Mouse (Mus musculus) layer of hippocampus, postnatal 36 days (tissue): ENCODE measurements at regions not wholly inside any gene's neighbourhood (a gene's known extent, or its start where the extent isn't known, plus 50 kb on each side); places are given as distances from the start of the nearest gene placed in this dataset.
A peak's percentile ranks its signal among the peaks of the same experiment; 100 is the strongest.
"Not testable (repeated sequence)": the region's sequence is repeated elsewhere in the genome, so short reads cannot be mapped to it uniquely, and the experiment has no call there.

Experiments
- DNase-seq, 2 experiments: peaks; one replicate each; pipeline ENCODE4 v3.0.0; 2022

DNA sequence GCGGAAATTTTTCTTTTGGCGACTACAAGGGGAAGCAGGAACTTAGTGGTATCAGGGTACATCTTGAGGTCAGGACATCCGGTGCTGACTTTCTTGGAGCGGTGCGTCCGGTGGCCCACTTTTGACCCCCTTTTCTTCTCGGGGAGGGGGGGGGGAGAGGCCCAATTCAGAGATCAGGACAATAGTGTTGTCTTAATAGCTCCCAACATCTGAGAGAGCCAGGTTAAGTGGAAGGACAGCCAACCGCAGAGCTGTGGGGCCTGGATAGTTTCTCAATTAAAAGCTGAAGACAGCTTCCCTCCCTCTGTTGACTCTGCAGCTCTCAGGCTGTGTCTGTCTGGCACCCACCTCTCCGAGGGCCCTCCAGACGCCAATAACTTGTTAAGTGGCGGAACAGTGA, 125.8 kb upstream of the A430005L14Rik start:
- not testable (repeated sequence) for DNase-seq

DNA sequence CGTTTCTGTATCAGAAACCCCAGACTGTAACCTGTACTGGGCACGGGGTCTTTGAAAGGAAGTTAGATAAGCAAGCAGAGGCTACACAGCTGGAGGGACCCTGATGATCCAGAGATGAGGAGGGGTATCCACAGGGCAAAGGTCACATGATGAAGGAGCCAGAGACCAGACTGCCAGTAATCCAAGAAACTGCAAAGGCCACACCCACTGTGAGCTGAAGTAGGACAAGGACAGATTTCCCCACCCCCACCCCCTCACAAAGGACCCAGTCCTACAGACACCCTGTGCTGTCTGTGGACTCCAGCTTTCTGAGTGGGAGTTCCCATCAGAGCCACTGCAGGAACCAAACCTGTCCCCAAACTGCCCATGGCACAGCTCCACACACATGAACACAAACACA, 124.9 kb upstream of the A430005L14Rik start:
- no peak for DNase-seq

DNA sequence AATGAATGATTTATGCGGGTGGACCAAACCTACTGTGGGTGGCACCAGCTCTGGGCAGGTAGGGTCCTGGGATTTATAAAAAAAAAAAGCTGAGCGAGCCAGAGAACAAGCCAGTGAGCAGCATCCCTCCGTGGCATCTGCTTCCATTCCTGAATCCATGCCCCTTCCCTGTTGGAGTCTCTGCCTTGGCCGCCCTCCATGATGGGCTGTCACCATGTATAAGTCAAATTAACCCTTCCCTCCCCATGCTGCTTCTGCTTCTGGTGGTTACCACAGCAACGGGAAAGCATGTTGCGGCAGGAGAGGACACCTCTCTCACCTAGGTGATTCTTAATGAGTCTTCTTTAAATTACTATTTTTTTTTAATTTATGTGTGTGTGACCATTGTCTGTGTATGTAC, 112.3 kb upstream of the A430005L14Rik start:
- DNase-seq = no peak

DNA sequence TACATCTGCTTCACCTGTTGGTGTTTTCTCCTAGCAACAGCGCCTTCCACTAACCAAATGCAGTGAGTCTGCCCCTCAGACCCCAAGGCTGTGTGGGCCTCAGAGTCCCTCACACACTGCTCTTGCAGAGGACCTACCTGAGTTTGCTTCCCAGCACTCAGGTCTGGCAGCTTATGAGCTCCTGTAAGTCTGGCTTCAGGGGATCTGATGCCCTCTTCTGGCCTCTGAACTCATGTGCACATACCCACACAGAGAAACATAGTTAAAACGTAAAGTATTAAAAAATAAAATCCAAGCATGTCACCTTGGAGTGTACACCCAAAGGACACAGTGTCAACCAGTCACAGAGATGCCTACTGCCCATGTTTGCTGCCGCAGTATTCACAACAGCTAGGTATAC, 108.8 kb upstream of the A430005L14Rik start:
- DNase-seq = no peak

DNA sequence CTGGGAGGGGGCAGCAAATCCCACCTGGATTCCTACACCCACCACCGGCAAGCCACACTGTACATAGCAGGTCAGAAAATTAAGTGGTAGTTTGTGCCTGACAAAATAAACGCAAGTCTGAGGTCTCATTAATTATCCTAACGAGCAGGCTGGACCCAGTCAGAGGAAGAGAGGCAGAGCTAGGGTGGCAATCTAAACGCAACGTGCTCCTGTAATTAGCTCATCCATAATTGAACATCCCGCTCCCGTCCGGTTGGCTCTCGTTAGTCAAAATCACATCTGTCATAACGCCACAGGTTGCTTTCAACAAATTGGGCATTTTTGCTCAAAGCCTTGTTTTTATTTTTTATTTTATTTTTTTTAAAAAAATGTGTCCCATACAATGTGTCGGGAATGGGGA, 106.9 kb upstream of the A430005L14Rik start:
- DNase-seq = no peak

DNA sequence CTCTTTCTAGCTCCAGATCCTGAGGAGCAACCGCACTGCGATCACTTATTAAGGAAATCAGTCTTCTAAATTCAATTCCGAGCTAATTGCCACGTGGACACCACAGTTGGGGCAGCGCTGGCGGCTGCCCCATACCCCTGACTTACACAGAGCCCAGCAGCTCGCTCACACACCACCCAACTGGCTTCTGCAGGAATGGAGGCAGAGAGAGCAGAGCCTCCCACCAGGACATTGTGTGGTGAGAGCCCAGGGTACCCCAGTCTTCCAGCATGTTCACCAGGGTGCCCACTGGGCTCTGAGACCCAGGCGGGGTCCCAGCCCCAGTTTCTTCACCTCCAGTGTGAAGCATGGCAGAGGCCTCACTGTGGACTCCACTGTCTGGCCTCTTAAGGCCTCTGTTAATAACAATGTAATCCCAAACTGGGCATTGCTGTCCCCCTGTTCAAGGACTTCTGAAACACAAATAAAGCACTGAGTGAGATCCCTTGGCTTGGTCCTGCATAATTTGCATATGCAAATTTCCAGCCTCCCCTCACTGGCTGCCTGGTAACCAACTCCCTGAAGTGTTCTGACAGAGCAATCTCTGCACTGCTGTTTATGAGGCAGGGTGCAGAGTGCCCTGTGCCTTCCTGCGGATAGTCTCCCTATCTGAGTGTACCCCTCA, 102.8 kb upstream of the A430005L14Rik start:
- DNase-seq = no peak

DNA sequence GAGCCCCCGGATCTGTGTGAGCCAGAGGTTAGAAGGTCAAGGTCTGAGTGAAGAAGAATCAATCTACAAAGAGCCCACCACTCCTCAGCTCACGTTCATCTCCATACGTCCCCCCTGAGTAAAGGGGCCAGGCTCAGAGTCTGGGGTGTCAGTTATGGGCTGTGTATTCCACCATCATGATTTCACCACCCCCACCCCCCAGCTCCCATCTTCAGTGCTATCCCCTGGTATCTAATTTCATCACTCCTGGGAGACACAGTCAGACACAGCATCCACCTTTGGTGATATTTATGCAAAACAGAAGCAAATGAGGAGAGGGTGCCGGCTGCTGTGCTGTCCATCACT, 102.3 kb upstream of the A430005L14Rik start:
- no peak for DNase-seq

DNA sequence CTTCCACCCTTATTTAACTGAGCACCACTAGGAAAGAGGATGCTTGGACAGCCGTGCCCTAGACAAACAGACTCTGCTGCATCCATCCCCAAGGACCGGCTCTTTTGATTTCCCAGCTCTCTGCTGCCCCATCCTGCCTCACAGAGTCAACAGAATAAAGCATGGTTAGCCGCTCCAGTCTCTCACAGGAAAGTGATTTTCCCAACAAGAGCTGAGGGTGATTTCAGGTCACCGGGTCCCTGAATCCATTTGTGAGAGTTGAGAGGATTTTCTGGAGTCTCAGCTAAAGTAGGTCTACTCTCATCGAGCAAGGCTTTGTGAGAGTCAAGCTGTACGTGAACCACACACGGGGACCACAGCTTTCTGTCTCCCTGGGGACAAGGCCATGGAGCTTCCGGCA, 95.6 kb upstream of the A430005L14Rik start:
- DNase-seq = no peak

DNA sequence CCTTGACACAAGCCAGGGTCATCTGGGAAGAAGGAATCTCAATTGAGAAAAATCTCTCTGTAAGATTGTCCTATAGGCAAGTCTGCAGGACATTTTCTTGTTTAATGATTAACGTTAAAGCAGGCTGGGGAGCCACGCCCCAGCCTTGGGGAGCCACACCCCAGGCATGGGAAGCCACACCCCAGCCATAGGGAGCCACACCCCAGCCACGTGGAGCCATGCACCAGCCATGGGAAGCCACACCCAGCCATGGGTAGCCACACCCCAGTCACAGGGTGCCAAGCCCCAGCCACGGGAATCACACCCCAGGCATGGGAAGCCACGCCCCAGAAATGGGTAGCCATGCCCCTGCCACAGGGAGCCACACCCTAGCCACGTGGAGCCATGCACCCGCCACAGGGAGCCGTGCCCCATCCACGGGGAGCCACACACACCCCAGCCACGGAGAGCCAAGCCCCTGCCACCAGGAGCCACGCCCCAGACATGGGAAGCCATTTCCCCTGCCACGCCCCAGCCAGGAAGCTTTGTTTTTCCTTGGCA, 94.8 kb upstream of the A430005L14Rik start:
- DNase-seq = no peak

DNA sequence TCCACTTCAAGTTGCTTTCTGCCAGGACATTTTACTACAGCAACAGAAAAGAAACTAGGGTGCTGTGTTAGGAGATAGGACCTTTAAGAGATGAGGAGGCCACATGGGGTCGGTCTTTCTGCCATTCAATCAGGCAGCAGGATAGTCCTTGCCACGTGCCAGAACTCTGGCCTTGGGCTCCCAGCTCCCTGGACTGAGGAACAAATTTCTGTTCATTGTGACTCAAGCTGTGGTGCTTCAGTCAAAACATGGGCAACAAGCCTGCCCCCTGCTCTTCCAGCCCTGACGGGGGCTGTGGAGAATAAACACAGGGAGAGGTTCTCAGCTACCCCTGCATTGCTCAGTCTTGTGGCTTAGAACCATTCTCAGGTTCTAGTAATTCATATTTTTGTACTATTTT, 84.7 kb upstream of the A430005L14Rik start:
- DNase-seq = no peak

DNA sequence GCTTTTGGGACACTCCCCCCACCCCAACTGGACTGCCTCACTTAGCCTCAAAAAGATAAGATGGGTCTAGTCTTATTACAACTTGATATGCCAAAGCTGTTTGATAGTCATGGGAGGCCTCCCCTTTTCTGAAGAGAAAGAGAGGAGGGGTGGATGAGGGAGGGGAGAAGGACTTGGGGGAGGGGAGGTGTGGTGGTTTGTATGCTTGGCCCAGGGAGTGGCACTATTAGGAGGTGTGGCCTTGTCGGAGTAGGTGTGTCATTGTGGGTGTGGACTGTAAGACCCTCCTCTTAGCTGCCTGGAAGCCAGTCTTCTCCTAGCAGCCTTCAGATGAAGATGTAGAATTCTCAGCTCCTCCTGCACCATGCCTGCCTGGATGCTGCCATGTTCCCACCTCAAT, 82.0 kb upstream of the A430005L14Rik start:
- DNase-seq = not testable (repeated sequence)

DNA sequence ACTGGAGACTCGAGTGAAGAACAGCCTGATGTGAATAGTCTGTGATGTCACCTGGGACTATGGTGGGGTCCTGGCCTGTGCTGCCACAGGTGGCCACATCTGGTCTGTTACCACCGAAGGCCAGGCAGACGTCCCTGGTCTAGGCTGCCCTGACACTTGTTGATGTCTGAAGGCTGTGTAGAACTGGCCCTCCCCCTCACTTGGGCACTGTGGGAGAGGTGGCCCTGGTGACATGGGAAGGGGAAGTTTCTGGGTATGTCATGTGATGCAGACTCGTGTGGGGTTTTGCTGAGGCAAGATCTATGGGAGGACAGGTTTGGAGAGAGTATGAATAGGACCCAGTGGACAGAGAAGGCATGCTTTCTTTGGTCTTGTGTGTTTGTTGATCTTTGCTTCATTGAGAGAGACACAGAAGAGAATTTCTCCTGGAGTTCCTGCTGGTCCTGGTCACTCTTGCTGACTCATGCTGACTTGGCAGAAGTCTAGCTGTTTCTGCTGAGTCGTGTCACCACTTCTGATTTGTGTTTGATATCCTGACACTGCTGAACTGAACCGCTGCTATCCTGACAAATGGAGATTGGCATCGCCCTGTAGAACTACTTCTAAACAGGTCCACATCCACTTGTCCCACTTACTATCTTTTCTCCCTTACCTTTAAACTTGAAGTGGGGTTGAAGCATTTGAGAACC, 79.9 kb upstream of the A430005L14Rik start:
- DNase-seq = no peak

DNA sequence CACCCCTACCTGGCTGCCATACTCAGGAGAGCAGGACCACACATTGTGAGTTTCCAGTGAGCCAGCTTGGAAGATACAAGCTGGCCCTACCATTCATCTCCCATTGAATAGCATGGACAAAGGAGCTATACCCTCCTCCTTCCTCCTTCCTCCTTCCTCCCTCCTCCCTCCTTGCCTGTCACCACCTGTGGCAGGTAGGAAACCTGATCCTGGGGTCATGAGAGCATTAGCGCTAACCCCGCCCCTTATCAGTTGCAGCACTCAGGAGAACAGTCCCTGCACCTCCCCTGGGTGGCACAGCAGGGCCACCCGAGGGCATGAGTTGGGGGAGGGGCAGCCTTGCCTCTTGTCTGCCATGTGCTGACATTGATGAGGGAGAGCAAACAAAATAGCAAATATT, 74.0 kb upstream of the A430005L14Rik start:
- no peak for DNase-seq

DNA sequence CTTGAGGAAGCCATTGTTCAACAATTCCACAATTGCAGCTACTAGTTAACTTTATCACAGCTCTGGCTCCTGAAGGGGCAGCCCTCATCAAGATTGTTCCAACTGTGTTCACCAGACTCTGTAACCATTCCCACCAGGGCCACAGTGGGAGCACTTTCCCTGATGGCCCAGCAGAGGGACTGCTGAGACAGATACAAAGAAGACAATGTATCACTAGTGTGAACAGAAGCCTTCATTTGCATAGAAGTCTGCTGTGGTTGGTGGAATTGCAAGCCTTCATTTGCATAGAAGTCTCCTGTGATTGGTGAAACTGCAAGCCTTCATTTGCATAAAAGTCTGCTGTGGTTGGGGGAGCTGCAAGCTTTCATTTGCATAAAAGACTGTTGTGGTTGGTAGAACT, 73.0 kb upstream of the A430005L14Rik start:
- DNase-seq = no peak

DNA sequence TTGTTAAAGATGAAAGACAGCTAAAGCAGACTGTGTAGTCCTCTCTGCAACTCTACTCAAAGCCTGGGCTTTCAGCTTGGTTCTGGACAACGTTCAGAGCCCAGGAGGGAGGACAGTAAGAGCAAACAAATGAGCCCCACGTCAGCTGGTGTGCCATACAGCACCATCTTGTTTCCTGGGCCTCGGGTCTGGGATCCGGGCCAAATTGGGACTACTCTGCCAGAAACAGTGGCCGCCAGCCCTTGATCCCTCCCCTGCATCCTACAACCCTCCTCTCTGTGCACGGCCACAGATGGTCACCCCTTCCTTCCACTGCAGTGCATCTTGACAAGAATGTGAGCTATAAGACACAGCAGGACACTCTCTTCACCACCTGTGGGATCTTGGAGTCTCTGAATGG, 71.2 kb upstream of the A430005L14Rik start:
- DNase-seq = peak; percentile 6 to 27

DNA sequence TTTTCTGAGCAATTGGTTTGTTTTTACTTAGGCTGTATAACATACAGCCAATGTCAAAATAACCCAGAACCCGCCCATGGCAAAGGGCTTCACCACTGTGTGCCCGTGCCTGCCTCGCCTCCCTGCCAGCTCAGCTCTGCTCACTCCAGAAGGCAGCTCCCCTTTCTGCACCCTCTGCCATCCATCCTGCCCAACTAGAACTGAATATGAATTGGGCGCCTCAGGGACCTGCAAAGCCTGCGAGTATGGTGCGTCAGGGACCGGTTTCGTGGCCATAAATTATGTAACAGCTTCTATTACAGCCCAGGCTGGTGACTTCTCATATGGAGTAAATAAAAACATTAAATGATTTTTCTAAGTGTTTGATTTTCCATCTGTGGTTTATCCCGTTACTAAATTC, 66.9 kb upstream of the A430005L14Rik start:
- peak; percentile 23 to 26 for DNase-seq

DNA sequence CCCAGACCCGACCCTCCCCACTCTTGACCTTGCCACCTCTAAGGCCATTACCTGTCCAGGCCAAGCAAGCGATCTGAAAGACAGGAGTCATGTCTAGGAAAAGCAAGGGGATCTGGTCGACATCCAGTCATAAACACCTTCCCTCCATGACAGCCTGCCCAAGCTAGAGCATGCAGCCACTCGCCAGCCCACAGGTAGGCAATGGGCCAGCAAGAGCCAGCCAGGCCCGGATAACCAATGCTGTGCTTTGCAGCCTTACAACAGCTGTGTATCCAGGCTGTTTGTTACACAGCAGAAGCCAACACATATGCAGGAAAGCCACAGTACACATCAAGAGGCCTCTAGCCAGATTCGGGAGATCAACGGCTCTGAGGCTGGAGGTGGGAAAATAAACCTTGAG, 57.3 kb upstream of the A430005L14Rik start:
- DNase-seq = no peak

DNA sequence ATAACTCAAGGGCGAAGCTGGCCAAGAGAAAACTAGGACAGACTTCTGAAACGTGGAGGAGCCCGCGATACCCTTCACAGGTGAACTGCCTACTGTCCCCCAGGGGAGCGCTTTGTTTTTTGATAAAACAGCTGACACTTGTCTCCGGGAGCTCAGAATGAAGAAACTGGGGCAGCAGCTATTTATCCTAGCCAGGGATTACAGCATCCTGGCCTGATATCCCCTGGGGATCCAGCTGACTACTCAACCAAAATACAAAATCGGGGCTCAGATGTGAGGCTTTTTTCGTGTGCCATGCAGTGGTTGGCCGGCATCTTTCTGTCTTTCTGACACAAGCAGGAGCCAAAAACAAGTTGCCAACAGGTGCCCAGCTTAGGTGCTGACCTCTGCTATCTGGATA, 52.0 kb upstream of the A430005L14Rik start:
- DNase-seq = no peak

DNA sequence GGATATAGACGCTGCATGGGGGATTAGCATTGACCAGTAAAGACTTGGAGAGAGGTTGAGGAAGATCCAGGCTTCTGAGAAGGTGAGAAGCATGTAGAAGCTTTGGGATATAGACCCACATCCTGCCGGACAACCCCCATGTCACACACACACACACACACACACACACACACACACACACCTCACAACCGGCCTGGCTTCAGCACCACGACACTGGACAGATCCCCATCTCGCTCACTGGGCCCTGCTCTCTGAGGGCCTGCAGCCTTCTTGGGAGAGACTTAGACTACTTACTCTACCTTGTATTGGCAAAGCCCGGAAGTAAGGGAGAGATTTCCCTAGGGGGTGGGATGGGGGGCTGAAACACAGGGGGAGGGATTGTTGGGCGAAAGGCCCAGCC, 51.5 kb upstream of the A430005L14Rik start:
- DNase-seq = no peak
